Mouse (Mus musculus) ES-Bruce4 (cell line): Measurements from ENCODE around the gene Prss35. TPM values are rescaled to one million over a fixed set of nuclear protein-coding genes. Genes with fewer than 3 reads are reported as not detected.

Experiments used
- H3K27ac ChIP-seq: 2 replicates; pipeline ENCODE4 v1.5.1; 2012; ENCODE audit warnings: low read length, inconsistent platforms; ENCODE audit not compliant: insufficient read depth
- H3K27me3 ChIP-seq: 2 replicates; pipeline ENCODE4 v1.6.1; 2012; ENCODE audit warnings: mild to moderate bottlenecking, low read length, inconsistent platforms; ENCODE audit not compliant: control insufficient read depth, poor library complexity, insufficient read depth, severe bottlenecking
- H3K36me3 ChIP-seq: 2 replicates; pipeline ENCODE4 v1.6.1; 2012; ENCODE audit warnings: inconsistent platforms, mild to moderate bottlenecking, low read length, moderate library complexity; ENCODE audit not compliant: control insufficient read depth, poor library complexity, insufficient read depth, severe bottlenecking
- H3K4me1 ChIP-seq: one replicate; pipeline ENCODE4 v1.8.1; 2011; ENCODE audit warnings: low read length; ENCODE audit not compliant: control insufficient read depth, insufficient read depth
- H3K4me3 ChIP-seq: 2 replicates; pipeline ENCODE4 v1.5.1; 2011; ENCODE audit warnings: low read depth, mild to moderate bottlenecking, low read length
- H3K9ac ChIP-seq: 2 replicates; pipeline ENCODE4 v1.6.1; 2012; ENCODE audit warnings: low read depth, mild to moderate bottlenecking, inconsistent platforms; ENCODE audit not compliant: poor library complexity, severe bottlenecking
- H3K9me3 ChIP-seq: replicated peaks from 2 replicates; pipeline ENCODE4 v1.6.1; 2012; ENCODE audit warnings: mild to moderate bottlenecking, low read length, inconsistent platforms; ENCODE audit not compliant: control insufficient read depth, poor library complexity, insufficient read depth, severe bottlenecking
- CTCF ChIP-seq: IDR thresholded peaks from one replicate; pipeline ENCODE4 v1.8.1; 2011; ENCODE audit warnings: low read depth, low read length
- EP300 ChIP-seq: IDR thresholded peaks from 2 replicates; pipeline ENCODE4 v1.6.1; 2011; ENCODE audit warnings: low read depth, low read length; ENCODE audit not compliant: insufficient read depth
- POLR2A ChIP-seq: IDR thresholded peaks from one replicate; pipeline ENCODE4 v1.8.1; 2011; ENCODE audit warnings: low read length; ENCODE audit not compliant: insufficient read depth
- polyA plus RNA-seq: library from polyadenylated mRNA; stranded (reverse); fragments of >200 nt; gene quantifications from 2 replicates; pipeline ENCODE4 v1.2.4, GENCODE M21; 2011; ENCODE audit warnings: low read depth; ENCODE audit not compliant: missing spikeins, insufficient read depth, insufficient read length

Prss35 gene
- polyA plus RNA-seq, 1 experiment: 0.18 TPM

GRCm38 (mm10) chr9:86795236-86795635 lies 51.8 kb downstream of the Prss35 start:
- Histone ChIP-seq H3K36me3 (no peaks in the 10 kb centered on the region), H3K4me1 (no peaks in the 10 kb centered on the region)
- no peak for TF ChIP-seq POLR2A
- no peak for TF ChIP-seq CTCF
- no peak for TF ChIP-seq EP300

GRCm38 (mm10) chr9:86797553-86797952 lies 54.1 kb downstream of the Prss35 start:
- H3K9ac ChIP-seq: no peak overlapping the region
- H3K36me3 ChIP-seq: no peaks in the 10 kb centered on the region
- no peak for TF ChIP-seq POLR2A
- TF ChIP-seq CTCF: no peak
- no peak for TF ChIP-seq EP300
- no peaks in the 10 kb centered on the region for H3K9me3 ChIP-seq
- no peak overlapping the region for H3K27ac ChIP-seq
- no peaks in the 10 kb centered on the region for H3K4me1 ChIP-seq
- no peaks in the 10 kb centered on the region for H3K27me3 ChIP-seq
- no peak overlapping the region for H3K4me3 ChIP-seq

More at GRCm38 (mm10) chr9:86795236-86795635, 51.8 kb downstream of the Prss35 start:
- no peaks in the 10 kb centered on the region for H3K9me3 ChIP-seq
- no peaks in the 10 kb centered on the region for H3K27me3 ChIP-seq
- H3K27ac ChIP-seq: no peak overlapping the region
- H3K4me3 ChIP-seq: no peak overlapping the region
- no peak overlapping the region for H3K9ac ChIP-seq

GRCm38 (mm10) chr9:86798129-86798528 lies 54.7 kb downstream of the Prss35 start:
- Histone ChIP-seq H3K4me1 (no peaks in the 10 kb centered on the region), H3K9ac (no peak overlapping the region), H3K9me3 (no peaks in the 10 kb centered on the region), H3K36me3 (no peaks in the 10 kb centered on the region), H3K4me3 (no peak overlapping the region), H3K27ac (no peak overlapping the region), H3K27me3 (no peaks in the 10 kb centered on the region)
- no peak for TF ChIP-seq EP300
- no peak for TF ChIP-seq CTCF
- TF ChIP-seq POLR2A: no peak

- H3K27ac ChIP-seq: no peak overlapping the region
- H3K27me3 ChIP-seq: no peaks in the 10 kb centered on the region
- TF ChIP-seq CTCF (peak; percentile 6), POLR2A (no peak)
- H3K4me3 ChIP-seq: no peak overlapping the region
- H3K9me3 ChIP-seq: no peaks in the 10 kb centered on the region
- no peak overlapping the region for H3K9ac ChIP-seq
- no peaks in the 10 kb centered on the region for H3K36me3 ChIP-seq
- H3K4me1 ChIP-seq: no peaks in the 10 kb centered on the region
Observed at GRCm38 (mm10) chr9:86798686-86799085, 55.2 kb downstream of the Prss35 start.

GRCm38 (mm10) chr9:86799099-86799498 lies 55.6 kb downstream of the Prss35 start:
- H3K4me1 ChIP-seq: no peaks in the 10 kb centered on the region
- H3K9me3 ChIP-seq: no peaks in the 10 kb centered on the region
- no peaks in the 10 kb centered on the region for H3K27me3 ChIP-seq
- TF ChIP-seq POLR2A: no peak
- TF ChIP-seq CTCF: no peak
- no peak for TF ChIP-seq EP300
- H3K9ac ChIP-seq: no peak overlapping the region
- H3K36me3 ChIP-seq: no peaks in the 10 kb centered on the region
- H3K4me3 ChIP-seq: no peak overlapping the region
- no peak overlapping the region for H3K27ac ChIP-seq

- Histone ChIP-seq H3K9ac (no peak overlapping the region), H3K4me3 (no peak overlapping the region), H3K27ac (no peak overlapping the region), H3K4me1 (no peaks in the 10 kb centered on the region), H3K9me3 (no peaks in the 10 kb centered on the region), H3K36me3 (no peaks in the 10 kb centered on the region), H3K27me3 (no peaks in the 10 kb centered on the region)
- TF ChIP-seq EP300 (no peak), POLR2A (no peak), CTCF (peak; percentile 16)
Observed at GRCm38 (mm10) chr9:86800600-86801163, 57.2 kb downstream of the Prss35 start.

Other genes starting within 250 kb of the Prss35 start
- 28.1 and 34.3 TPM in 2 replicates for gene Pgm3, start 171.8 kb upstream of the Prss35 start, polyA plus RNA-seq
- 6.9 and 7.4 TPM in 2 replicates for gene Rwdd2a, start 171.7 kb upstream of the Prss35 start, polyA plus RNA-seq
- 24.4 and 25.2 TPM in 2 replicates for gene Me1, start 47.7 kb upstream of the Prss35 start, polyA plus RNA-seq
- gene Snap91, start 137.0 kb downstream of the Prss35 start, polyA plus RNA-seq: 2.9 and 4.5 TPM in 2 replicates